Mouse (Mus musculus) fibroblast of lung, adult 2 months (primary cell): ENCODE data around the gene Ctsl.
A peak's percentile ranks its signal among the peaks of the same experiment; 100 is the strongest.

ENCODE experiments used
- DNase-seq: peaks from one replicate; pipeline ENCODE4 v3.0.0-alpha.2; 2011; ENCODE audit warnings: low read depth

Gene Ctsl

DNA sequence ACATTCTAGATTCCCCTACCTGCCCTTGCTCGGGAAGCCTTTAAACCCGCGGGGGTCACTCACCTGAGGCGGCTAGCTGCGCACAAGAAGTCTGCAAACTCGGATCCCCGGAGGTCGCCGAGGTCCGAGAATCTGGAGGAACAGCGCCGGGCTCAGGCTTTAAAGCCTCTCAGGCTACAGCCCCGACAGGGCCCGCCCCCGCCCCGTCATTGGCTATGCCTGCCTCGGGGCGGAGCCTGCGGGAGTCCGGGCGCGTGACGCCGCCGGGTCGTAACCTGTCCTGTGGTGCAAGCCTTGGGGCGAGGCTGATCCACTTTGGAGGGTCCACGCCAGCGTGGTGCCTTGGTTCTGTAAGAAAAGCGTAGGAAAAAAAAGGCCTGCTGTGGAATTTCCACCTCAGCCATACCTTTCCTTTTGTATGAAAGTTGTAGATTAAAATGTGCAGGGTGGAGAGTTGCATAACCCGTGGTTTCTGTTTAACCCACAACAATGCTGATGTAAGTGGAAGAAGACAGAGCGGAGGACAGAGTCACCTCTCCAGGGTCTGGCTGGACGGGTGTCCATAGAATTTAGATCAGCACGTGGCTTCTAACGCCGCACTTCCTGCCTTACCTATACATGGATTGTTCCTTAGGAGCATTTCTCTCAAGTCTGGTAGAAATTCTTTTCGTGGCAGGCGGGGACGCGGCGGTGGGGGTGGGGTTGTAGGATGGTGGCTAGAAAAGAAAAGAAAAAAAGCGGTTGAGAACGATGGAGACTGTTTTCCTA lies at the start of gene Ctsl:
TSS of gene Ctsl (minus strand) at position 718 of the 768 bp plus-strand sequence.
- DNase-seq = peak; percentile 78

- no peak for DNase-seq
These were observed 46.4 kb upstream of the Ctsl start for GRCm38 (mm10) chr13:64416955-64417601.

- DNase-seq = no peak
These were observed 45.0 kb upstream of the Ctsl start for GRCm38 (mm10) chr13:64415659-64416058.

DNA sequence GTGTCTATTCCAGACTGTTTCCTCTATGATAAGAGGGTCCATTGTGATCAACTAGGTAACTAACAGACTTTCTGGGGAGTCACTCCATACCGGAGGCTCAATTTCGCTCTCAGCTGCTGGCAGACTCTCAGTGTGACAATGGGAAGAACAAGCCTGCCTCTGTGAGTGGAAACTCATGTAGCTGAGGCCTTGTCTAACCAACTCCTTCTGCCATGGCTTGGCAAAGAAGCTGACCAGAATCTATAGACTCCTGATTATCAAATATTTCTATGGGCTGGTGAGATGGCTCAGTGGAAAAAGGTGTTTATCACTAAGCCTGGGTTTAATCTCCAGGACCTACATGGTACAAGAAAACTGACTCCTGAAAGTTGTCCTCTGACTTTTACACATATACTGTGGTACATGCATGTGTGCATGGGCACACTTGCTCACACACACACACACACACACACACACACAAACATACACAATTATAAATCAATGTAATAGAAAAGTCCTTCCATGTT lies 42.1 kb upstream of the Ctsl start:
- DNase-seq = no peak

DNA sequence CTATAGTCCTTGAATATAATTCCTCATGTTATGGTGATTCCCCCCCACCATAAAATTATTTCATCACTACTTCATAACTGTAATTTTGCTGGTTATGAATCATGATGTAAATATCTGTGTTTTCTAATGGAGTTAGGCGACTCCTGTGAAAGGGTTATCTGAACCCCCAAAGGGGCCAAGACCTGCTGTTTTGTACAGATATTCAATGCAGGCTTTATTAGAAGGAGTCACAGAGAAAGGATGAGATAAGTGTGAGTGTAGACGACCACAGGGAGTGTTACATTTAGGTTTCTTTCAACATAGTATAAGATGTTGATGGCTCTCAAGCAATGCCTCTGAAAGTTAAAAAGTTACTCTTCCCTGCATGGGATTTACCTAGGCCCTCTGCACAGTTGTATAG lies 40.6 kb upstream of the Ctsl start:
- DNase-seq = no peak

DNA sequence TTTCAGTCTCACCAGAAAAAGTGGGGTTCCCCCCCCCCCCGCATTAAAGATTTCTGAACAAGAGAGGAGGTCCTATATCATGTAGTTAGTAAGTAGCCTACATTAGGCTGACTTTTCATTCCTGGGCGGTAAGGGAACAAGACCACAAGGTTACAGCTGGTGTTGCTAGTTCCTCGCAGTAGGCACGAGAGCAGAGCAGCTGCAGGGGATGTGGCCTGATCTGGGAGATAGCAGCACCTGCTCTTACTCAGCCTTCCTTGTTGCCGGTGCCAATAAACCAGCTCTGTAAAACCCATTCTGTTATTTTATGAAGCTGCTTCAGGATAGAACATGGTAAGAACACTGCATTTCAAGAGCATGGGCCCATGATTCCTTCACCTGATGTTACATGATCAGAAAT lies 39.9 kb upstream of the Ctsl start:
- DNase-seq = no peak

DNA sequence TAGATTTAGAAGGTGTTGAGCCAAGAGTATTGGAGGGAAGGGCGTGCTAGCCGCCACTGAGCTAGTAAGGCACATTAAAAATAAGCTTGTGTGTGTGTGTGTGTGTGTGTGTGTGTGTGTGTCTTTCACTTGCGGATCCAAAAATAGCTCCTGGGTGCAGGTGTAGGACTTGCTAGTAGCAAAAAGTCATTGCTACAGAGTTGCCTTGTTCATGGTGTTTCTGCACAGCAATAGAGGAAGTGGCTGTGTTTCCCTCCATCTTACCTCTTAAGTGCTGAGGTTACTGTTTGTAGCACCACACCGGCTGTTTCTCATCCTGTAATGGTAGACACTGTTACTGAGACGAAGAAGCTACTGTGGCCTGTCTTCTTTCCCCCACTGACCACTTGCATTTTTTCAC lies 37.3 kb upstream of the Ctsl start:
- no peak for DNase-seq

DNA sequence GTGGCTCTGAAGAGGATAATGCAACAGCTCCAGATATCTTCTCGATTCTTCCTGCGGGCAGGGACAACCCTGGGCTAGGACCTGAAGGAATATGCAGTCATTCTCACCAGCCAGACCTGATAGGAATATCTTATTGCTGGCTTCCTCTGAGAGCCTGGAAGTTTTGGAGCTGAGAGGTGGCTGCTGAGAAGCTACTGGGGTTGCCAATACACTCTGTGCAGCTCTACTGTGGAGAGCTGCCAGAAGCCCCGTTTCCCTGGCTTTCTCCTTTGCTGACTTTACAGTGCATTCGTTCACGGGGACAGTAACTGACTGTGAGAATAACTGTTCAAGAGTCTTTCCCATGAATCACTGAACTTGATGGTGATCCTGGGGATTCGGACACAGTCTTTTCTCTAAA lies 34.9 kb upstream of the Ctsl start:
- no peak for DNase-seq

- no peak for DNase-seq
These were observed 32.8 kb upstream of the Ctsl start for GRCm38 (mm10) chr13:64403519-64403918.

DNA sequence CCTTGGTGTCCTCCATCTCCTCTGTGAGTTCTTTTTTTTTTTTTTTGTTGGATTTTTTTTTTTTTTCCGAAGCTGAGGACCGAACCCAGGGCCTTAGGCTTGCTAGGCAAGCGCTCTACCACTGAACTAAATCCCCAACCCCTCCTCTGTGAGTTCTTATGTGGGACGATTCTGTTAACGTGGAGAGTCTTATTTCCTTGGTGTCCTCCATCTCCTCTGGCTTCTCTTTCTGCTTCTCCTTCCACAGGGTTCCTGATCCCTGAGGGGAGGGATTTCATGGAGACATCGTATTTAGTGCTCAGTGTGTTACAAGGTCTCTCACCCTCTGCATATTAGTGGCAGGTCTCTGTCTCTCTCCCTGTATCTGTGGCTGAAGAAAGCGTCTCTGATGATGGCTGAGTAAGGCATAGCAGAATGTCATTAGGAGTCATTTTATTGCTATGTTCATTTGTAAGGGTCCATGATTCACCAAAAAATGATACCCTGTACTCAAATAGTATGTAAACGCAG lies 32.3 kb upstream of the Ctsl start:
- no peak for DNase-seq

- DNase-seq = no peak
These were observed 31.8 kb upstream of the Ctsl start for GRCm38 (mm10) chr13:64402504-64402949.

DNA sequence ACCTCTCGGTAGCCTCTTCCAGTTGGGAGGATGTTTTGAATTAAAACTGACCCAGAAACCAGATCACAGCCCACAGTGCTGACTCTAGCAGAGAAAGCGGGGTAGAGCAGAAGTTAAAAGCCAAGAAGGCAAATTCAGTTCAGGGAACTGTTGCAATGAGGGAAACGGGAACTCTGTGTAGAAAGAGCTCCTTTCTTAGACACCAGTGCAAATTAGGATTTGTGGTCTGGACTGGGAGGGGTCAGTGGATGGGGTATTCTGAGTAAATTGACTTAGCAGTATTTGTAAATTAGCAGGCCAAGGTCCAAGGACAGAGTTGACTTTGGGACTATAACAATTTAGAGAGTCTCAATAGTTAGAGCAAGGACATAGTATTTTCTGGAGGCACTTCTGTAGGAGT lies 31.3 kb upstream of the Ctsl start:
- no peak for DNase-seq

DNA sequence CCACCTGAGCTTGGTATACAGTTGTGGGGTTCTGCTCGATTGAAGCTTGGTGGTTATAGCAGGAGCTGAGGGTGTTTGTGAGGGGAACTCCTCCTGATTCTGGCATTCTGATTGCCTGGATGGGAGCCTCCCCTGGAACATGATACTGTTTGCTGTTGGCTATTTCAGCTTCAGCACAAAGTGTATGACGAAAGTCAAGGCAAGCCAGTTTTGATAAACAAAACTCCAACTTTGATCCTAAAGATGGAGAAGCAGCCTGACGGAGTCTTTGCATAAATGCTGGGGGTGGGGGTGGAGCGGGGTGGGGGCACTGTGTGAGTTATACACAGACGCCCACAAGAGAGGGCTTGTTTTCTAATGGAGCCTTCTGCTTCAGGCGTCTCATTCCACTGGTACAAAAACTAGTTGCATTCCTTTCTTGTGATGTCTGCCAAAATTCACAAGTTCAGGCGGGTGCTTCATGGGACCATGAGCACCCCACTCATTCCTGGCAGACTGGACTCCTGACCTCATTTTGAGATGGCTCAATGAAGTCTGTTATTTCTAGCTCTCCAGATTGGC lies 30.2 kb upstream of the Ctsl start:
- peak; percentile 64 for DNase-seq

GRCm38 (mm10) chr13:64399906-64400305 lies 29.2 kb upstream of the Ctsl start:
- no peak for DNase-seq

GRCm38 (mm10) chr13:64398065-64398464 lies 27.4 kb upstream of the Ctsl start:
- no peak for DNase-seq

GRCm38 (mm10) chr13:64396979-64397378 lies 26.3 kb upstream of the Ctsl start:
- DNase-seq = no peak

DNA sequence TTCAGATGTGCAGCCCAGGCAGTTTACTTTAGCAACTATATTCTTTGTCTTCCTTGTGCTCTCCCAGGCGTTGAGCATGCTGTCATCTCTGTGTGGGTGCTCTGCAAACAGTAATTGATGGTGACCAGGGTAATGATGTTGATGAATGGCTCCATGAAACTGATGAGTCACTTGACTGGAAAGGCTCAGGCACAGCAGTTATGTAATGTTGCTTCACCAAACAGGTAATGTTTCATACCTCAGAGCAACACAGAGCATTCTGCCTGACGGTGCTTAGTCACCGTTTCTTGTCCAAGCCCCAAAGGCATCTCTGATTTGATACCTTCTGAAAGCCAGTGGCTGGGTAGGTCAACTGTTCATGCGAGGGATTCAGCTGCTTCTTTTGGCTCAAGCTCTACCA lies 17.7 kb upstream of the Ctsl start:
- DNase-seq = peak; percentile 45

DNA sequence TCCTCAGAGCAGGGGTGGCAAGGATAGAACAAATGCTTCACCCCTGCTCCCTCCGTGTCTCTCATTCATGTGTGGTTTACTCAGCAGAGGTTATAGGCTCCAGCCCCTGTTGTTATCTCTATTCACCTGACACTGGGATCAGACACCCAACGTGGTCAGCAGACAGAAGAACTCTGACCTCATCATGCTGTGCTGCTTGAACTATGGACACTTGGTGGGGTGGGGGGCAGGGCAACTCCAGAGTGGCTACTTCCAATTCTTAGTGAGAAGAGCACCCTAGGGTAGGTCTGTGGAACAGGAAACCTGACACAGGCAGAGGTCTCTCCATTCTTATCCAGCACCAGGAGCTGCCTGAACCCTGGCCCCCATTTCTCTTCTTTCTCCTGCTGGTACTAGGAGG lies 15.4 kb upstream of the Ctsl start:
- DNase-seq = no peak

GRCm38 (mm10) chr13:64384937-64385336 lies 14.2 kb upstream of the Ctsl start:
- DNase-seq = no peak

GRCm38 (mm10) chr13:64380251-64380650 lies 9.6 kb upstream of the Ctsl start:
- DNase-seq = no peak

- DNase-seq = no peak
These were observed 7.9 kb upstream of the Ctsl start for GRCm38 (mm10) chr13:64378601-64379000.

GRCm38 (mm10) chr13:64376472-64376871 lies 5.8 kb upstream of the Ctsl start:
- no peak for DNase-seq

DNA sequence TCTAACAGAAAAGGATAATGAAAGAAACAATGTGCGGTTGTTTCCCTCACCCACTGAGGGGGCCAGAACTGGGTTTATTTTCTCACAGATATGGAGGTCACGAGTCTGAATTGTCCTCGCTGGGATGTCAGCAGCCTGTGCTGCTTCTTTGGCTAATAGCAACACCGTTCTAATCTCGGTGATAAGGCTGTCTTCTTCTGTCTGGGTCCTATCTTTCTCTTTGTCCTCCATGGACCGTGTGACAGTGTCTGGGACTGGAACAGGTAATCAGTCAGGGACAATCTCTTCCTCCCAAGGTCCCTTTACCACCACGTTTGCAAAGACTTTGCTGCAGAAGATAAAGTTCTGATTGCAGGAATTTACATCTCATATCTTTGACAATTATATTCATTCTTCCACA lies 4.5 kb upstream of the Ctsl start:
- no peak for DNase-seq
